Mouse (Mus musculus) liver (tissue): Measurements from ENCODE around the gene Ppt2.

Source experiments
- DNase-seq: peaks from one replicate; pipeline ENCODE4 v3.0.0-alpha.2; 2020; ENCODE audit warnings: mixed read lengths

The Ppt2 gene

GRCm38 (mm10) chr17:34627943-34628643 lies at the start of gene Ppt2:
TSS of gene Ppt2 (minus strand) at chr17:34628510.
- peak; percentile 34 for DNase-seq

GRCm38 (mm10) chr17:34676671-34677070 lies 48.4 kb upstream of the Ppt2 start:
- DNase-seq, result no peak

DNA sequence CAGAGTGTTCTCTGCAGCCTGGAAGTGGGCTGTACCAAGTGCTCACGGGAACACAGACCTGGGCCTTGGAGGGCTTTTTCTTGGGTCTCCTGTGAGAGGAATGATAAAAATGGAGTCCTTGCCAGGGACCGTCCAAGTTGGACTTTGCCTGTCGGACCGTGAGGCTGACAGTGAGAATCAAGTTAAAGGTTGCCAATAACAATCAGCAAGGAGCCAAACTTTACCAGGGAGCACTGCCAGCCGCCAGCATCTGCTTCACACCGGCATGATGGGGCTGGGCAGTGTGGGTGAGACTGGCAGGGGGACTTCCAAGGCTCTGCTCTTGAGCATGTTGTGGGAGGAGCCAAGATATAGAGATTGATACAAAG lies 47.8 kb upstream of the Ppt2 start:
- DNase-seq, result no peak

GRCm38 (mm10) chr17:34675205-34676092 lies 47.1 kb upstream of the Ppt2 start:
- DNase-seq, result no peak

GRCm38 (mm10) chr17:34674524-34675204 lies 46.4 kb upstream of the Ppt2 start:
- DNase-seq, result no peak

- no peak for DNase-seq
These were observed 44.8 kb upstream of the Ppt2 start for GRCm38 (mm10) chr17:34673139-34673538.

DNA sequence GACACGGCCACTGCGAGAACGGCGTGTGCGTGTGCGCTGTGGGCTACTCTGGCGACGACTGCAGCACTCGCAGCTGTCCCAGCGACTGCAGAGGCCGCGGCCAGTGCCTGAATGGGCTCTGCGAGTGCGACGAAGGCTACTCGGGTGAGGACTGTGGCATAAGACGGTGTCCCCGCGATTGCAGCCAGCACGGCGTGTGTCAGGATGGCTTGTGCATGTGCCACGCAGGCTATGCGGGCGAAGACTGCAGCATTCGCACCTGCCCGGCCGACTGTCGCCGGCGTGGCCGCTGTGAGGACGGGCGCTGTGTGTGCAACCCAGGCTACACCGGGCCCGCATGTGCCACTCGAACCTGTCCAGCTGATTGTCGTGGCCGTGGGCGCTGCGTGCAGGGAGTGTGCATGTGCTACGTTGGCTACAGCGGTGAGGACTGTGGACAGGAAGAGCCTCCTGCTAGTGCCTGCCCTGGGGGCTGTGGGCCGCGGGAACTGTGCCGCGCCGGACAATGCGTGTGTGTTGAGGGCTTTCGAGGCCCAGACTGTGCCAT lies 44.0 kb upstream of the Ppt2 start:
- DNase-seq, result no peak

- DNase-seq, result no peak
These were observed 43.1 kb upstream of the Ppt2 start for GRCm38 (mm10) chr17:34671151-34672066.

DNA sequence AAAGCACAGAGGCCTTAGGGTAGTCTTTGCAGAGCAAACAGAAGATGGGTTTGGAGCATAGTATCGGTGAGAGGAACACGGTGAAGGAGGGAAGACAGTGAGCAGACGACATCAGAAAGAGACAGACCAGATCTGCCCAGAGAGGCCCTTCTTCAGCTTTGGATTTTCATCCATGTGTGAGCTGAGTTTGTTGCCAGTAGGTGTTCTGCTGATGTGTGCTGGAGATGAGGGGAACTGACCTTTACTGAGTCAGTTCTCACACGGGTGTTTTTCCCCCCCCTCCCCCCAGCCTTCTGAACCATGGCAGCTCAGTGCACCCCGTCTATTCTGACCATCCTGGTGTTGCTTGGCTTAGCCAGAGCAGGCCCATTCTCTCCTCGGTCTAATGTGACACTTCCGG lies 41.9 kb upstream of the Ppt2 start, which contains the start of gene Tnxb:
Tnxb (plus strand) TSS at position 301 of the 400 bp plus-strand sequence.
- no peak for DNase-seq

DNA sequence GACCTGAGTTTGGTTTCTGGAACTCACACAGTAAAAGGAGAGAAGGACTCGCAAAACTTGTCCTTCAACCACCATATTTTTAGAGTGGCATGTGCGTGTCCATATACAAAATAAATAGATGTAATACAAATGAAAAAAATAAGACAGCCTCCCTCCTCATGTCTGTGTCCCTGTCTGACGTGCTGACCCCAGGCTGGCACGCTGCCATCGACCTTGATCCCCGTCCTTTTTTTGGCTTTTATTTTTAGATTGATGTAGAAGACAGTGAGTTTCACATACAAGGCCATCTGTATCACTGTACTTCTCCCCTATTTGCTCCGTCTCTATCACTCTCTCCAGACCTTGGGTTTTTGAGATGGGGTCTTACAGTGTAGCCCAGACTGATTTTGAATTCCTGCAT lies 36.2 kb upstream of the Ppt2 start:
- no peak for DNase-seq

DNA sequence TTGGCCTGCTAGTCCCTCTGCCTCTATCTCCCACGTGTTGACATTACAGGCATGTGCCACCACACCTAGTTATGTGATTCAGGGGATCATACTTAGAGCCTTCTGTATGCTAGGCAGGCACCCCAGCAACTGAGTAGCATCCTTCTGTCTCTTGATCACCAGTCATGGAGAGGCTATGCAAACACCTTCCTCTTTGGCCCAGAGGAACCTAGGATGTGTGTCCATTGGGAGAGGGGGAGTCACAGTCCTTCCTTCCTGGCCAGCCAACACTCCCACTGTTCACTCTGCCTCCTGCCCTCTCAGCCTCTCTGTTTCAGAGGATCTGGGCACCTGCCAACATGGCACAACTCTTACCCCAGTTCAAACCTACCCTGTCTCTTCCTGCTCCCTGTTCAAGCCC lies 35.2 kb upstream of the Ppt2 start:
- DNase-seq, result no peak

- DNase-seq, result no peak
These were observed 34.7 kb upstream of the Ppt2 start for GRCm38 (mm10) chr17:34662978-34663377.

DNA sequence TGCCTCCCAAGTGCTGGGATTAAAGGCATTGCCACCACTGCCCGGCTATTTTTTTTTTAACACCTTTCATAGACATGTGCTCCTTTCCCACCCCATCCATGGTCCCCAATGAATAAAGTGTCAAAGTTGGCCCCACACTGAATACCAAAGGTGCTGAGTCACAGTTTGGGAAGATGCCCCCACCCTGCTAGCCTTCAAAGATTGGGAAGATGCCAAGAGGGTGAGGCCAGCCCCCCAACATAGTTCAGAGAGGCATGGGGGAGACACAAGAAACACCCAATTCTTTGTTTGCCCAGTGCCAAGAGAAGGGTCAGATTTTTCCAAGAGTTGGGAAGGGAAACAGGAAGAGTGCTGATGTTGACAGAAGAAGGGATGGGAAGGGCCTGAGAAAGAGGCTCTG lies 34.2 kb upstream of the Ppt2 start:
- DNase-seq, result no peak

- DNase-seq, result peak; percentile 25
These were observed 32.8 kb upstream of the Ppt2 start for GRCm38 (mm10) chr17:34661121-34661591.

- DNase-seq, result no peak
These were observed 32.0 kb upstream of the Ppt2 start for GRCm38 (mm10) chr17:34660259-34660820.

DNA sequence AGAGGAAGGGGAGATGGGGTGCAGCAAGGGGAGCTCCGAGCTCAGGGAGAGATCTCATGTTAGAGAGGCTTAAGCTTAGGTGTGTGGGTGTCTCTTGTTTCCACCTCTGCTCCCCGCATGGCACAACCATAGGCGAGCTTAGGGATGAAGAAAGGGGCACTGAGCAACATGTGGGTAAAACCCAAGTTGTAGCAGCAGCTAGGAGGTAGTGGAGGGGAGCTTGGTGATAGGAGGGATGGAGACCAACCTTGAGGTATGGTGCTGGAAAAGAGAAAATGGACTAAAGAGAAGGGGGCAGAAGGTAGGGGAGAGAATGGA lies 31.5 kb upstream of the Ppt2 start:
- no peak for DNase-seq

DNA sequence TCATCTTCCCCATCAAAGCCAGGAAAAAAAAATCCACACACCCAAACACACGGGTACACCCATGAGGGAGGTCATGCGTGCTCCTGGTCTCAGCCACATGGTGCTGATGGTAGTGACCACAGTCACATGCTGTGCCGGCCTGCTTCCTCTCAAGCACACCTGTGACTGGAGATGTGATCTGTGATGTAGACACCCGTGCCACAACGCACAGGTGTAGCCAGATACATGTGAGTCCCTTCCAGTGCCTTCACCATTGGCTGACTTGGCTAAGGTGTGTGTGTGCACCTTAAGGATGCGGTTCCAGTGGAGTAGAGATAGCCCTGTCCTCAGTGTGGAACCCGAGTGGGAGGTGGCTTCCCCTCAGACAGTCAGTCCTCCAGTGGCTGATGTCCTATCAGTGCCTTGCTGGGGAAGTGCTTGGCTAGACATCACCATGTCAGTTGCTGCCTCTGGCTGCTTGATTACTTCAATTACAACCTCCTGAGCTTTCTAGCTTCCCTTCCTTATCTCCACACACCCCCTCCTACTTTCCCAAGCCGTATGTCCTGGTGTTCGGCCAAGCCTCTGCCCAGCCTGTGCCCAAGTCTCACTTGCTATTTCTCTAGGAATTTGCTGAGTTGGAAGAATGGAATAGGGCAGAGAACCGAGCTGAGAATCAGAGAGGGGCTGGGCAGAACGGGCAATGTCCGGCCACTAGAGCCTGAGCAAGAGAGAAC lies 31.0 kb upstream of the Ppt2 start:
- DNase-seq, result no peak

DNA sequence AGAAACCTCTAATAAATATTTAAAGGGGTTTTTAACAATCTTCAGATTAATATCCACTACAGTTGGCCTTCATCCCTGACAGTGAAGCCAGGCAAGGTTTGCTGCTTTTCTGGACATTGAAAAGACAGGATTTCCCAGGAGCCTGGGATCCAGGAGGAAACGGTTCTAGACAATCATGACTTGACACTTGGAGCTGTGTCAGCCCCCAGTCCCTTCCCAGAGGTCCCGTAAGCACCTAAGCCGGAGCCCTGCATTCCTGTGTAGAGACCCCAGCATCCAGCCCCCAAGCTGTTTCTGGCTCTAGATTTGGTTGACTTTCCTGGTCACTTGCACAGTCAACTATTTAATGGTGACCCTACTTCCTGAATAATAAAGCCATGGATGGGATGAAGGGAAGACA lies 30.3 kb upstream of the Ppt2 start:
- DNase-seq, result no peak

DNA sequence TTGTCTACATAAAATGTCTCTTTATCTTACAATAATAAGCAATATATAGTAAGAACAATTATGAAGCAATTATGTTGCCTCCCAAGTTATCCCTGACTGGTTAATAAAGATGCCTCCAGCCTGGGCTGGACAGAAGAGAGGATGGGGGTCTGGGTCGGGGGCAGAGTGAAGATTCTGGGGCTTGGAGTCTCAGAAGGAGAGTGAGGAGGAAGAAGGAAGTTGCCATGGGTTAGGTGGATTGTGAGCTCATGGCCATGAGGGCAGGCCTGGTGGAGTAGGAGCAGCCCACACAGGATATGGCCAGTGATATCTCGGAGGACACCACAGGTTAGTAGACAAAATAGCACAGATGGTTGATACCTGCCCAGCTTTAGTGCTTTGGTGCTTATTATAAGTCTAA lies 29.8 kb upstream of the Ppt2 start:
- no peak for DNase-seq

GRCm38 (mm10) chr17:34657271-34657670 lies 29.0 kb upstream of the Ppt2 start:
- no peak for DNase-seq

GRCm38 (mm10) chr17:34656666-34657065 lies 28.4 kb upstream of the Ppt2 start:
- DNase-seq, result no peak
